Mouse (Mus musculus): ENCODE measurements around the gene Tmem210.

DNA sequence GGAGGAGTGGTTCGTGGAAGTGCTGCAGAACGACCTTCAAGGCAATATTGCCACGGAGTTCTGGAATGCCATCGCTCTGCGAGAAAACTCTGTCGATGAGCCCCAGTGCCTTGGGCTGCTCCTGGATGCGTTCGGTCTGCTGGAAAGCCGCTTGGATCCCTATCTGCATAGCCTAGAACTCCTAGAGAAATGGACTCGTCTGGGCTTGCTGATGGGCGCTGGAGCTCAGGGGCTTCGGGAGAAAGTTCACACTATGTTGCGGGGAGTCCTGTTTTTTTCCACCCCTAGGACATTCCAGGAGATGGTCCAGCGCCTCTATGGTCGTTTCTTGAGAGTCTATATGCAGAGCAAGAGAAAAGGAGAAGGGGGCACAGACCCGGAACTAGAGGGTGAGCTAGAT lies 14.9 kb upstream of the Tmem210 start:
- no peak for TF ChIP-seq POLR2A (IDR thresholded peaks at IDR 0.05; ENCODE audit: borderline replicate concordance, insufficient read depth, low read length)
- no peak for TF ChIP-seq CTCF (IDR thresholded peaks at IDR 0.05; ENCODE audit: borderline replicate concordance, insufficient read depth, low read depth, low read length)
